Mouse (Mus musculus) kidney, adult 2 months (tissue): ENCODE results near the gene Ifnar1.

ENCODE experiments used
- CTCF ChIP-seq: fragments of 200-500 bp; conservative IDR thresholded peaks from 2 replicates; pipeline ENCODE4 v1.5.1; 2011; ENCODE audit warnings: low read depth, mild to moderate bottlenecking, control low read depth, low read length, moderate library complexity, mixed read lengths; ENCODE audit not compliant: insufficient read depth, insufficient read length
- POLR2A ChIP-seq: fragments of 200-500 bp; IDR thresholded peaks from one replicate; pipeline ENCODE4 v1.6.1; 2011; ENCODE audit warnings: low read depth, low read length, control low read depth

GRCm38 (mm10) chr16:91534888-91535287, 49.9 kb downstream of the Ifnar1 start:
- no peak for TF ChIP-seq CTCF
- no peak for TF ChIP-seq POLR2A
